Mouse (Mus musculus) lung, postnatal 0 days (tissue): ENCODE measurements at regions not wholly inside any gene's neighbourhood (a gene's known extent, or its start where the extent isn't known, plus 50 kb on each side); places are given as distances from the start of the nearest gene placed in this dataset.

ENCODE experiments used
- CTCF ChIP-seq: IDR thresholded peaks from 2 replicates; pipeline ENCODE4 v1.5.1; 2016; ENCODE audit warnings: antibody characterized with exemption, mild to moderate bottlenecking
- EP300 ChIP-seq: IDR thresholded peaks from 2 replicates; pipeline ENCODE4 v1.6.1; 2016; ENCODE audit warnings: antibody characterized with exemption, mild to moderate bottlenecking, control low read depth

DNA sequence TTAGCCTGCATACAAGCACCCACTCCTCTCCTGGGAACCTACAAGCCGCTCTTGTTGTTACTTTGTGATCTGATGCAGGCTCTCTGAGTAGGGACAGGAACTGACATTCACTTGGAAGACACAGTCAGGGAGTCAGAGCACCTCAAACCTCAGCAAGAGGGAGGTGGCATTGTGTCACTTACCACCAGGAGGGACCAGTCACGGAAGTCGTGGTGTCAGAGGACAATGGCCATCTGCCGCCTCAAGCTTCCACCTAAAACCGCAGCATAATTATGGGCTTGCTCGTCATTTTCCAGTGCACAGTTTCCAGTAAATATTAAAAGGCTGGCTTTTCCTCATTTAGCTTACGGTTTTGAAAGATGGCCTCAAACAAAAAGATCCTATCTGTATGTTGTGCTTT is 78.1 kb upstream of the Mki67 start:
- TF ChIP-seq CTCF (no peak), EP300 (no peak)
